7 mouse cellular contexts compared by ENCODE assay signal in genomic region chr15:99421152-99421551, GRCm38 (mm10). TPM values are rescaled to one million over a fixed set of nuclear protein-coding genes. Genes with fewer than 3 reads are reported as not detected.
DNase-seq lines count a peak whose midpoint lies in the region; ATAC-seq and TF ChIP-seq lines count a peak whose summit lies in the region.

No protein-coding gene starts in this region.

- WGBS in heart, embryonic 14.5 days, result 71% methylated on average over 9 of the region's 9 CpGs
- 59% methylated on average over 9 of the region's 9 CpGs for WGBS in limb, embryonic 14.5 days
- 80% methylated on average over 9 of the region's 9 CpGs for WGBS in neural tube, embryonic 15.5 days

- H3K4me3 ChIP-seq in ES-Bruce4 (ENCODE audit: low read depth, low read length), result peak overlapping the region; percentile 53
- no peak overlapping the region for H3K4me3 ChIP-seq in bone marrow macrophage, adult 2 months (ENCODE audit: insufficient read depth, low read length)
- no peak overlapping the region for H3K4me3 ChIP-seq in heart, embryonic 14.5 days (ENCODE audit: control insufficient read depth in 1 of 2, insufficient read depth in 1 of 2, low read depth in 1 of 2, low read length in 2 of 2)
- 0 out of 2 replicates have a peak overlapping the region, but pooled peaks have one; percentile 5 for H3K4me3 ChIP-seq in limb, embryonic 14.5 days (replicated peaks; ENCODE audit: low read length)
- no peak overlapping the region for H3K4me3 ChIP-seq in neural tube, embryonic 15.5 days (replicated peaks)

- H3K9me3 ChIP-seq in ES-Bruce4 (replicated peaks; ENCODE audit: control insufficient read depth, insufficient read depth, low read length, poor library complexity, severe bottlenecking), result no peaks in the 10 kb centered on the region
- H3K9me3 ChIP-seq in heart, embryonic 14.5 days (ENCODE audit: control insufficient read depth, low read length), result no peaks in the 10 kb centered on the region
- no peaks in the 10 kb centered on the region for H3K9me3 ChIP-seq in limb, embryonic 14.5 days (ENCODE audit: control insufficient read depth, low read length)
- H3K9me3 ChIP-seq in neural tube, embryonic 15.5 days (replicated peaks), result no peaks in the 10 kb centered on the region

- peak overlapping the region; percentile 14 for H3K4me2 ChIP-seq in heart, embryonic 14.5 days (ENCODE audit: low read length)
- H3K4me2 ChIP-seq in limb, embryonic 14.5 days (replicated peaks; ENCODE audit: low read depth, low read length, severe bottlenecking), result peak overlapping the region; percentile 43
- H3K4me2 ChIP-seq in neural tube, embryonic 15.5 days, result peak overlapping the region; percentile 46; the same call in 1 of the 2 replicates

- peak; percentile 30 for TF ChIP-seq POLR2A in ES-Bruce4 (IDR thresholded peaks at IDR 0.05; ENCODE audit: insufficient read depth, low read length)
- TF ChIP-seq POLR2A in bone marrow macrophage, adult 2 months (IDR thresholded peaks at IDR 0.05; ENCODE audit: borderline replicate concordance, low read depth, low read length), result no peak
- TF ChIP-seq POLR2A in limb, embryonic 14.5 days (IDR thresholded peaks at IDR 0.05; ENCODE audit: borderline replicate concordance, extremely low read depth, insufficient read depth, insufficient read length), result no peak

- peak overlapping the region; percentile 36 for H3K9ac ChIP-seq in ES-Bruce4 (ENCODE audit: low read depth, poor library complexity, severe bottlenecking)
- no peak overlapping the region for H3K9ac ChIP-seq in heart, embryonic 14.5 days (ENCODE audit: low read length)
- no peak overlapping the region for H3K9ac ChIP-seq in limb, embryonic 14.5 days (ENCODE audit: low read depth, low read length, severe bottlenecking)
- H3K9ac ChIP-seq in neural tube, embryonic 15.5 days (replicated peaks), result no peak overlapping the region

- no peak for TF ChIP-seq EP300 in ES-Bruce4 (IDR thresholded peaks at IDR 0.05; ENCODE audit: insufficient read depth, low read depth, low read length)

- no peaks in the 10 kb centered on the region for H3K36me3 ChIP-seq in ES-Bruce4 (ENCODE audit: control insufficient read depth, insufficient read depth, low read length, poor library complexity, severe bottlenecking)
- peaks cover 49% of the 10 kb centered on the region for H3K36me3 ChIP-seq in heart, embryonic 14.5 days (ENCODE audit: control insufficient read depth, insufficient read depth, low read length)
- peaks cover 44% of the 10 kb centered on the region for H3K36me3 ChIP-seq in limb, embryonic 14.5 days (ENCODE audit: control insufficient read depth, insufficient read depth, low read length)
- peaks cover 31% of the 10 kb centered on the region for H3K36me3 ChIP-seq in neural tube, embryonic 15.5 days

- no peak for TF ChIP-seq CTCF in ES-Bruce4 (IDR thresholded peaks at IDR 0.05; ENCODE audit: low read depth, low read length)
- TF ChIP-seq CTCF in bone marrow macrophage, adult 2 months (IDR thresholded peaks at IDR 0.05; ENCODE audit: low read depth, low read length), result no peak

- no peak for ATAC-seq in heart, embryonic 14.5 days (ENCODE audit: insufficient number of reproducible peaks, insufficient read depth, low FRiP score, low read depth)
- ATAC-seq in limb, embryonic 14.5 days (ENCODE audit: low FRiP score, low read depth), result peak; percentile 35; the same call in 1 of the 2 replicates
- ATAC-seq in neural tube, embryonic 15.5 days (ENCODE audit: low FRiP score), result no peak

- no peaks in the 10 kb centered on the region for H3K27me3 ChIP-seq in ES-Bruce4 (ENCODE audit: control insufficient read depth, insufficient read depth, low read length, poor library complexity, severe bottlenecking)
- H3K27me3 ChIP-seq in heart, embryonic 14.5 days (ENCODE audit: control insufficient read depth, insufficient read depth, low read length), result no peaks in the 10 kb centered on the region
- no peaks in the 10 kb centered on the region for H3K27me3 ChIP-seq in limb, embryonic 14.5 days (ENCODE audit: control insufficient read depth, insufficient read depth, low read length)
- H3K27me3 ChIP-seq in neural tube, embryonic 15.5 days (replicated peaks), result no peaks in the 10 kb centered on the region

- H3K4me1 ChIP-seq in ES-Bruce4 (ENCODE audit: control insufficient read depth, insufficient read depth, low read length), result no peaks in the 10 kb centered on the region
- peaks cover 52% of the 10 kb centered on the region for H3K4me1 ChIP-seq in bone marrow macrophage, adult 2 months (ENCODE audit: control insufficient read depth, insufficient read depth, low read length)
- H3K4me1 ChIP-seq in heart, embryonic 14.5 days (ENCODE audit: control insufficient read depth in 2 of 2, insufficient read depth in 2 of 2, low read length in 2 of 2), result peaks cover 9 to 15% of the 10 kb centered on the region in 2 experiments
- peaks cover 28% of the 10 kb centered on the region for H3K4me1 ChIP-seq in limb, embryonic 14.5 days (ENCODE audit: control insufficient read depth, insufficient read depth, low read length)
- H3K4me1 ChIP-seq in neural tube, embryonic 15.5 days, result peaks cover 14% of the 10 kb centered on the region

- peak overlapping the region; percentile 95 for H3K27ac ChIP-seq in ES-Bruce4 (ENCODE audit: insufficient read depth, low read length)
- H3K27ac ChIP-seq in bone marrow macrophage, adult 2 months (ENCODE audit: insufficient read depth, low read depth, low read length), result peak overlapping the region; percentile 13; the same call in 1 of the 2 replicates
- H3K27ac ChIP-seq in heart, embryonic 14.5 days (replicated peaks in 1 of 2; ENCODE audit: control insufficient read depth in 1 of 2, insufficient read depth in 1 of 2, low read depth in 2 of 2, low read length in 2 of 2), result peak overlapping the region; percentile 76 to 90
- H3K27ac ChIP-seq in limb, embryonic 14.5 days (replicated peaks; ENCODE audit: low read depth, low read length), result peak overlapping the region; percentile 91
- peak overlapping the region; percentile 60 for H3K27ac ChIP-seq in neural tube, embryonic 15.5 days (replicated peaks)

- DNase-seq in limb, embryonic 14.5 days (ENCODE audit: low spot score), result peak; percentile 70
- DNase-seq in right cerebral cortex, postnatal 10 days (ENCODE audit: low spot score in 2 of 2), result no peak
- no peak for DNase-seq in cerebellum, adult 11 months

RNA-seq across cellular contexts. Expression of gene Tmbim6, which starts 28.5 kb away (rescaled TPM):
- 429 and 499 TPM in 2 replicates for polyA plus RNA-seq in ES-Bruce4 (2011; ENCODE audit: insufficient read depth, insufficient read length, low read depth, missing spikeins)
- polyA plus RNA-seq in bone marrow macrophage, adult 2 months (2012; ENCODE audit: insufficient read depth, insufficient read length, missing spikeins), result 647 and 669 TPM in 2 replicates
- polyA plus RNA-seq in heart, embryonic 14.5 days (2014; fragmentation: Nextera tagmentation; extraction: Ambion mirVana), result 235 and 239 TPM in 2 replicates
- 216 and 283 TPM in 2 replicates for polyA plus RNA-seq in limb, embryonic 14.5 days (2012; rRNA removed)
- polyA plus RNA-seq in limb, embryonic 14.5 days (2014; fragmentation: Nextera tagmentation; extraction: Ambion mirVana), result 296 and 305 TPM in 2 replicates
- polyA plus RNA-seq in neural tube, embryonic 15.5 days (2015; fragmentation: Nextera tagmentation; extraction: Ambion mirVana), result 289 and 350 TPM in 2 replicates

RNA-seq across cellular contexts. Expression of gene Nckap5l, which starts 36.4 kb away (rescaled TPM):
- polyA plus RNA-seq in ES-Bruce4 (2011; ENCODE audit: insufficient read depth, insufficient read length, low read depth, missing spikeins), result 6.1 and 10.4 TPM in 2 replicates
- polyA plus RNA-seq in bone marrow macrophage, adult 2 months (2012; ENCODE audit: insufficient read depth, insufficient read length, missing spikeins), result 4.0 and 10.3 TPM in 2 replicates
- polyA plus RNA-seq in heart, embryonic 14.5 days (2014; fragmentation: Nextera tagmentation; extraction: Ambion mirVana), result 7.5 and 9.2 TPM in 2 replicates
- polyA plus RNA-seq in limb, embryonic 14.5 days (2012; rRNA removed), result 24.4 and 32.4 TPM in 2 replicates
- polyA plus RNA-seq in limb, embryonic 14.5 days (2014; fragmentation: Nextera tagmentation; extraction: Ambion mirVana), result 14.1 and 19.3 TPM in 2 replicates
- polyA plus RNA-seq in neural tube, embryonic 15.5 days (2015; fragmentation: Nextera tagmentation; extraction: Ambion mirVana), result 12.4 and 13.0 TPM in 2 replicates

RNA-seq across cellular contexts. Expression of gene Fmnl3, which starts 50.9 kb away (rescaled TPM):
- 10.1 and 10.2 TPM in 2 replicates for polyA plus RNA-seq in ES-Bruce4 (2011; ENCODE audit: insufficient read depth, insufficient read length, low read depth, missing spikeins)
- polyA plus RNA-seq in bone marrow macrophage, adult 2 months (2012; ENCODE audit: insufficient read depth, insufficient read length, missing spikeins), result 18.9 and 23.2 TPM in 2 replicates
- 14.4 and 15.0 TPM in 2 replicates for polyA plus RNA-seq in heart, embryonic 14.5 days (2014; fragmentation: Nextera tagmentation; extraction: Ambion mirVana)
- 55.0 and 65.4 TPM in 2 replicates for polyA plus RNA-seq in limb, embryonic 14.5 days (2012; rRNA removed)
- 19.8 and 26.8 TPM in 2 replicates for polyA plus RNA-seq in limb, embryonic 14.5 days (2014; fragmentation: Nextera tagmentation; extraction: Ambion mirVana)
- polyA plus RNA-seq in neural tube, embryonic 15.5 days (2015; fragmentation: Nextera tagmentation; extraction: Ambion mirVana), result 7.9 and 11.9 TPM in 2 replicates

RNA-seq across cellular contexts. Expression of gene Bcdin3d, which starts 53.4 kb away (rescaled TPM):
- 10.7 and 12.5 TPM in 2 replicates for polyA plus RNA-seq in ES-Bruce4 (2011; ENCODE audit: insufficient read depth, insufficient read length, low read depth, missing spikeins)
- polyA plus RNA-seq in bone marrow macrophage, adult 2 months (2012; ENCODE audit: insufficient read depth, insufficient read length, missing spikeins), result 5.2 and 6.7 TPM in 2 replicates
- 11.8 and 12.5 TPM in 2 replicates for polyA plus RNA-seq in heart, embryonic 14.5 days (2014; fragmentation: Nextera tagmentation; extraction: Ambion mirVana)
- polyA plus RNA-seq in limb, embryonic 14.5 days (2012; rRNA removed), result 9.0 and 9.2 TPM in 2 replicates
- 13.6 and 14.5 TPM in 2 replicates for polyA plus RNA-seq in limb, embryonic 14.5 days (2014; fragmentation: Nextera tagmentation; extraction: Ambion mirVana)
- 17.0 and 19.0 TPM in 2 replicates for polyA plus RNA-seq in neural tube, embryonic 15.5 days (2015; fragmentation: Nextera tagmentation; extraction: Ambion mirVana)

Comparison
In these comparisons a context has a peak if more than half of its experiments do, and no peak if none do; other contexts are left out.
1. H3K27ac ChIP-seq: peak in every context shown above with its lines; median percentile 95 in ES-Bruce4; 91 in limb, embryonic 14.5 days; 83 in heart, embryonic 14.5 days; 60 in neural tube, embryonic 15.5 days; 13 in bone marrow macrophage, adult 2 months.
2. H3K4me3 ChIP-seq: peak in ES-Bruce4 (single experiment) and limb, embryonic 14.5 days (single experiment); none in bone marrow macrophage, adult 2 months (single experiment), heart, embryonic 14.5 days (0 of 2) and neural tube, embryonic 15.5 days (single experiment).
3. Peak in every context shown above with its lines, with median percentiles within 50 percentile points of each other: H3K4me2 ChIP-seq.